Mouse (Mus musculus) MEL (cell line): ENCODE measurements around the gene Thsd7b. TPM values are rescaled to one million over a fixed set of nuclear protein-coding genes. Genes with fewer than 3 reads are reported as not detected.

ENCODE experiments used
- DNase-seq: peaks from one replicate; pipeline ENCODE4 v3.0.0; 2011; ENCODE audit warnings: low read depth, low spot score
- H3K27ac ChIP-seq: 2 replicates; pipeline ENCODE4 v1.5.1; 2012; ENCODE audit warnings: low read depth, mild to moderate bottlenecking, control low read depth, low read length, moderate library complexity; ENCODE audit not compliant: control insufficient read depth
- H3K27me3 ChIP-seq, 2 experiments: fragments of 150-350 bp in 1 of 2; sonication (generic) in 1 of 2; 2 replicates each; pipeline ENCODE4 v1.6.1; 2012; ENCODE audit warnings: low read length in 2 of 2, mild to moderate bottlenecking in 2 of 2, improper control_type of control experiment in 1 of 2, moderate library complexity in 1 of 2; ENCODE audit not compliant: insufficient read depth in 2 of 2, control insufficient read depth in 1 of 2
- H3K36me3 ChIP-seq, 2 experiments: 2 replicates each; pipeline ENCODE4 v1.6.1; 2012 to 2014; ENCODE audit warnings: low read length in 2 of 2, improper control_type of control experiment in 1 of 2, inconsistent platforms in 1 of 2, mild to moderate bottlenecking in 1 of 2; ENCODE audit not compliant: insufficient read depth in 2 of 2, control insufficient read depth in 1 of 2
- H3K4me1 ChIP-seq, 2 experiments: fragments of 150-350 bp in 1 of 2; sonication (generic) in 1 of 2; 2 replicates each; pipeline ENCODE4 v1.6.1; 2012; ENCODE audit warnings: low read length in 2 of 2, improper control_type of control experiment in 1 of 2, mild to moderate bottlenecking in 1 of 2; ENCODE audit not compliant: insufficient read depth in 2 of 2, control insufficient read depth in 1 of 2
- H3K4me3 ChIP-seq, 2 experiments: fragments of 150-350 bp in 1 of 2; sonication (generic) in 1 of 2; 2 replicates each; pipeline ENCODE4 v1.5.1; 2012; ENCODE audit warnings: low read depth in 2 of 2, low read length in 2 of 2, mild to moderate bottlenecking in 2 of 2, moderate library complexity in 2 of 2, control low read depth in 1 of 2, improper control_type of control experiment in 1 of 2; ENCODE audit not compliant: control insufficient read depth in 1 of 2, insufficient read depth in 1 of 2
- H3K79me2 ChIP-seq: 2 replicates; pipeline ENCODE4 v1.6.1; 2012; ENCODE audit warnings: mild to moderate bottlenecking, low read length, moderate library complexity; ENCODE audit not compliant: control insufficient read depth, poor library complexity, insufficient read depth
- H3K9ac ChIP-seq: 2 replicates; pipeline ENCODE4 v1.6.1; 2012; ENCODE audit warnings: low read depth, mild to moderate bottlenecking, control low read depth, low read length, moderate library complexity; ENCODE audit not compliant: control insufficient read depth, poor library complexity, severe bottlenecking
- H3K9me3 ChIP-seq: fragments of 150-350 bp; sonication (generic); replicated peaks from 2 replicates; pipeline ENCODE4 v1.6.1; 2012; ENCODE audit warnings: mild to moderate bottlenecking, low read length, improper control_type of control experiment, moderate library complexity; ENCODE audit not compliant: insufficient read depth
- CHD2 ChIP-seq: IDR thresholded peaks from 2 replicates; pipeline ENCODE4 v1.6.1; 2011; ENCODE audit warnings: low read length, improper control_type of control experiment
- E2F4 ChIP-seq: IDR thresholded peaks from 2 replicates; pipeline ENCODE4 v1.6.1; 2011; ENCODE audit warnings: low read depth, low read length, improper control_type of control experiment, borderline replicate concordance
- ELF1 ChIP-seq: IDR thresholded peaks from 2 replicates; pipeline ENCODE4 v1.6.1; 2014; ENCODE audit warnings: low read depth, mild to moderate bottlenecking, inconsistent platforms, low read length, improper control_type of control experiment, moderate library complexity
- EP300 ChIP-seq, 2 experiments: IDR thresholded peaks; 2 replicates each; pipeline ENCODE4 v1.6.1; 2011; ENCODE audit warnings: improper control_type of control experiment in 2 of 2, low read length in 2 of 2, low read depth in 1 of 2, mild to moderate bottlenecking in 1 of 2
- GABPA ChIP-seq: IDR thresholded peaks from 2 replicates; pipeline ENCODE4 v1.6.1; 2012; ENCODE audit warnings: low read depth, mild to moderate bottlenecking, inconsistent platforms, low read length, improper control_type of control experiment, moderate library complexity
- HCFC1 ChIP-seq: IDR thresholded peaks from 2 replicates; pipeline ENCODE4 v1.6.1; 2012; ENCODE audit warnings: low read depth, mild to moderate bottlenecking, inconsistent platforms, low read length, improper control_type of control experiment, moderate library complexity
- JUND ChIP-seq: IDR thresholded peaks from 2 replicates; pipeline ENCODE4 v1.6.1; 2011; ENCODE audit warnings: low read depth, mild to moderate bottlenecking, improper control_type of control experiment, low read length
- MAFK ChIP-seq: IDR thresholded peaks from 2 replicates; pipeline ENCODE4 v1.6.1; 2011; ENCODE audit warnings: low read depth, mild to moderate bottlenecking, low read length, improper control_type of control experiment, borderline replicate concordance
- MAZ ChIP-seq: IDR thresholded peaks from 2 replicates; pipeline ENCODE4 v1.6.1; 2012; ENCODE audit warnings: low read depth, mild to moderate bottlenecking, inconsistent platforms, low read length, improper control_type of control experiment
- MEF2A ChIP-seq: IDR thresholded peaks from 2 replicates; pipeline ENCODE4 v1.6.1; 2014; ENCODE audit warnings: low read depth, mild to moderate bottlenecking, inconsistent platforms, low read length, improper control_type of control experiment; ENCODE audit not compliant: poor library complexity, insufficient replicate concordance, severe bottlenecking; ENCODE audit errors: extremely low read depth
- MXI1 ChIP-seq: IDR thresholded peaks from 2 replicates; pipeline ENCODE4 v1.6.1; 2011; ENCODE audit warnings: mild to moderate bottlenecking, low read depth, low read length, improper control_type of control experiment
- MYB ChIP-seq: IDR thresholded peaks from 2 replicates; pipeline ENCODE4 v1.6.1; 2011; ENCODE audit warnings: mild to moderate bottlenecking, low read depth, low read length, improper control_type of control experiment
- MYC ChIP-seq: IDR thresholded peaks from 2 replicates; pipeline ENCODE4 v1.6.1; 2011; ENCODE audit warnings: low read depth, mild to moderate bottlenecking, low read length, improper control_type of control experiment, moderate library complexity
- NELFE ChIP-seq: IDR thresholded peaks from 2 replicates; pipeline ENCODE4 v1.6.1; 2011; ENCODE audit warnings: low read depth, low read length, improper control_type of control experiment
- NRF1 ChIP-seq: IDR thresholded peaks from 2 replicates; pipeline ENCODE4 v1.6.1; 2014; ENCODE audit warnings: low read depth, mild to moderate bottlenecking, inconsistent platforms, low read length, improper control_type of control experiment, moderate library complexity; ENCODE audit not compliant: poor library complexity, insufficient read depth, severe bottlenecking
- POLR2A ChIP-seq, 2 experiments: IDR thresholded peaks; 2 replicates each; pipeline ENCODE4 v1.6.1; 2011 to 2012; ENCODE audit warnings: low read length in 2 of 2, mild to moderate bottlenecking in 2 of 2, control low read depth in 1 of 2, improper control_type of control experiment in 1 of 2, low read depth in 1 of 2, moderate library complexity in 1 of 2; ENCODE audit not compliant: control insufficient read depth in 1 of 2, insufficient read depth in 1 of 2, poor library complexity in 1 of 2
- POLR2AphosphoS2 ChIP-seq: IDR thresholded peaks from 2 replicates; pipeline ENCODE4 v1.6.1; 2011; ENCODE audit warnings: low read length, improper control_type of control experiment
- RAD21 ChIP-seq: IDR thresholded peaks from 2 replicates; pipeline ENCODE4 v1.6.1; 2011; ENCODE audit warnings: mild to moderate bottlenecking, low read depth, low read length, improper control_type of control experiment
- RCOR1 ChIP-seq: IDR thresholded peaks from 2 replicates; pipeline ENCODE4 v1.6.1; 2012; ENCODE audit warnings: low read depth, mild to moderate bottlenecking, inconsistent platforms, low read length, improper control_type of control experiment
- SMC3 ChIP-seq: IDR thresholded peaks from 2 replicates; pipeline ENCODE4 v1.6.1; 2011; ENCODE audit warnings: low read depth, low read length, improper control_type of control experiment
- TBP ChIP-seq: IDR thresholded peaks from 2 replicates; pipeline ENCODE4 v1.8.0; 2011; ENCODE audit warnings: low read depth, low read length, improper control_type of control experiment
- TCF12 ChIP-seq: IDR thresholded peaks from 2 replicates; pipeline ENCODE4 v1.6.1; 2014; ENCODE audit warnings: low read depth, mild to moderate bottlenecking, inconsistent platforms, low read length, improper control_type of control experiment, moderate library complexity
- UBTF ChIP-seq: IDR thresholded peaks from 2 replicates; pipeline ENCODE4 v1.6.1; 2012; ENCODE audit warnings: low read depth, mild to moderate bottlenecking, inconsistent platforms, low read length, improper control_type of control experiment, moderate library complexity, borderline replicate concordance; ENCODE audit not compliant: insufficient read depth
- USF2 ChIP-seq, 2 experiments: IDR thresholded peaks; 2 replicates each; pipeline ENCODE4 v1.6.1; 2011 to 2012; ENCODE audit warnings: improper control_type of control experiment in 2 of 2, low read length in 2 of 2, borderline replicate concordance in 1 of 2, inconsistent platforms in 1 of 2, low read depth in 1 of 2, mild to moderate bottlenecking in 1 of 2; ENCODE audit not compliant: insufficient read depth in 1 of 2
- ZKSCAN1 ChIP-seq: IDR thresholded peaks from 2 replicates; pipeline ENCODE4 v1.6.1; 2012; ENCODE audit warnings: low read depth, mild to moderate bottlenecking, inconsistent platforms, low read length, improper control_type of control experiment, moderate library complexity
- ZNF384 ChIP-seq: IDR thresholded peaks from 2 replicates; pipeline ENCODE4 v1.6.1; 2012; ENCODE audit warnings: low read depth, mild to moderate bottlenecking, inconsistent platforms, low read length, improper control_type of control experiment
- polyA plus RNA-seq, 2 experiments: library from polyadenylated mRNA; stranded (reverse) in 1 of 2; unstranded in 1 of 2; fragments of >175 nt in 1 of 2; fragments of >200 nt in 1 of 2; gene quantifications; 2 replicates each; pipeline versions ENCODE4 v1.2.1 to v1.2.4; 2012; ENCODE audit warnings: low replicate concordance in 2 of 2, low read depth in 1 of 2; ENCODE audit not compliant: insufficient read length in 2 of 2, insufficient read depth in 1 of 2, missing spikeins in 1 of 2
- total RNA-seq: library from RNA; depleted of rRNA; stranded (reverse); fragments of 300-350 nt; gene quantifications from 2 replicates; pipeline ENCODE4 v1.2.3, GENCODE M21; 2012

Gene Thsd7b
- total and polyA plus RNA-seq, 3 experiments, result not detected

DNA sequence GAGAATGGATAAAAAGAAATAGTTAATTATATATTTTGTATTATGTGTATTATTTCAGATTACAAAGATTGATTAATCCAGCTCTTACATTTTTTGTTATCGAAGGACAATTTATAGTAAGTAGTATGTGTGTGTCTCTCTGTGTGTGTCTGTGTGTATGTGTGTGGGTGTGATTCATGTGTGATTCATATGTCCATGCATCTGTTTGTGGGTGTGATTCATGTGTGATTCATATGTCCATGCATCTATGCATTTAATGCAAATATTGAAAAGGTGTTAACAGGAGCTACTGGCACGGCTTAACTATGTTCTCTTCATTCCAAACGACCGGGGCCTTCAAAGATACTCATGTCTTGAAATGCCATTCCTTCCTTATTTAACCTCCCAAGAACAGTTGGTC lies 90.3 kb downstream of the Thsd7b start:
- H3K9me3 ChIP-seq, result no peaks in the 10 kb centered on the region
- H3K36me3 ChIP-seq, result no peaks in the 10 kb centered on the region
- no peak overlapping the region for H3K4me3 ChIP-seq
- H3K9ac ChIP-seq, result no peak overlapping the region
- H3K4me1 ChIP-seq, result no peaks in the 10 kb centered on the region
- no peak overlapping the region for H3K27ac ChIP-seq
- no peak for DNase-seq
- H3K27me3 ChIP-seq, result no peaks in the 10 kb centered on the region
- H3K79me2 ChIP-seq, result no peaks in the 10 kb centered on the region
- TF ChIP-seq ZKSCAN1 (no peak), TBP (no peak), HCFC1 (no peak), GABPA (no peak), UBTF (no peak), ELF1 (no peak), NELFE (no peak), E2F4 (no peak), NRF1 (no peak), USF2 (IDR thresholded peaks at IDR 0.05; ENCODE audit: borderline replicate concordance in 1 of 2, insufficient read depth in 1 of 2, low read depth in 1 of 2, low read length in 2 of 2) (no peak), SMC3 (no peak), POLR2AphosphoS2 (no peak), MEF2A (no peak), MYB (no peak), TCF12 (no peak), MAZ (no peak), RAD21 (no peak), MAFK (no peak)

DNA sequence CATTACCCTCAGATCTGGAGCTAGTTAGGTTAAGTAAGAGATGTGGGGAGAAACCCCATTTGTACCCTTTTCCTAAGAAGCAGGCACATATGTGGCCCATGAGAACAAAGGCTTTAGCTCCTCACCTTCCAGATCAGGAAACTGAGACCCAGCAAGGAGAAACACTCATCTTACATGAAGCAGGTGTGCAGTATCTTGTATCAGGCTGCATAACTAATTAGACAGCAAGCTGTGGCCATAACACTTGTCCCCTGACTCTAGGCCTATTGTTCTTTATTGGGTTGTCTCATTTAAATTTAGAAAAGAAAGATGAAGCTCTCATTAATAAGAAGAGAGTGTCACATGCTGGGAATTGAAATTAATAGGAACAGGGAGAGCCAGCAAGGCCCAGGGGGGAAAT lies 91.7 kb downstream of the Thsd7b start:
- Histone ChIP-seq H3K27me3 (no peaks in the 10 kb centered on the region), H3K4me1 (no peaks in the 10 kb centered on the region), H3K79me2 (no peaks in the 10 kb centered on the region), H3K36me3 (no peaks in the 10 kb centered on the region), H3K9me3 (no peaks in the 10 kb centered on the region), H3K27ac (no peak overlapping the region), H3K9ac (no peak overlapping the region), H3K4me3 (no peak overlapping the region)
- no peak for DNase-seq
- TF ChIP-seq MYC (no peak), CHD2 (no peak), MXI1 (no peak), ELF1 (no peak), POLR2A (IDR thresholded peaks at IDR 0.05; ENCODE audit: control insufficient read depth in 1 of 2, insufficient read depth in 1 of 2, low read depth in 1 of 2, low read length in 2 of 2, poor library complexity in 1 of 2) (no peak), ZNF384 (no peak), JUND (no peak), EP300 (IDR thresholded peaks at IDR 0.05; ENCODE audit: low read depth in 1 of 2, low read length in 2 of 2) (no peak), SMC3 (no peak), GABPA (no peak), RCOR1 (no peak), NELFE (no peak)
